Mouse (Mus musculus) neural tube, embryonic 11.5 days (tissue): ENCODE measurements around the gene Crp. TPM values are rescaled to one million over a fixed set of nuclear protein-coding genes. Genes with fewer than 3 reads are reported as not detected.

Source experiments
- ATAC-seq: fragments of 200-750 bp; cut with Nextera tagmentation; 2 replicates; pipeline ENCODE4 v1.8.0; 2017; ENCODE audit warnings: moderate number of reproducible peaks, mild to moderate bottlenecking, moderate TSS enrichment, moderate library complexity; ENCODE audit not compliant: insufficient read depth, low FRiP score, low TSS enrichment
- DNase-seq: peaks from one replicate; pipeline ENCODE4 v3.0.0-alpha.2; 2015; ENCODE audit warnings: low spot score
- H3K27ac ChIP-seq: fragments of 300-500 bp; sonication (generic); 2 replicates; pipeline ENCODE4 v1.5.1; 2014; ENCODE audit warnings: low read depth, mild to moderate bottlenecking, low read length
- H3K27me3 ChIP-seq: fragments of 300-500 bp; sonication (generic); 2 replicates; pipeline ENCODE4 v1.6.1; 2014; ENCODE audit warnings: mild to moderate bottlenecking, low read length, mixed read lengths; ENCODE audit not compliant: control insufficient read depth, insufficient read depth
- H3K36me3 ChIP-seq: fragments of 300-500 bp; sonication (generic); 2 replicates; pipeline ENCODE4 v1.6.1; 2014; ENCODE audit warnings: mild to moderate bottlenecking, low read length, moderate library complexity, mixed read lengths; ENCODE audit not compliant: control insufficient read depth, insufficient read depth
- H3K4me1 ChIP-seq: fragments of 300-500 bp; sonication (generic); 2 replicates; pipeline ENCODE4 v1.6.1; 2014; ENCODE audit warnings: low read length, mixed read lengths; ENCODE audit not compliant: control insufficient read depth, insufficient read depth
- H3K4me2 ChIP-seq: fragments of 300-500 bp; sonication (generic); 2 replicates; pipeline ENCODE4 v1.6.1; 2014; ENCODE audit warnings: low read depth, mild to moderate bottlenecking, moderate library complexity
- H3K4me3 ChIP-seq: fragments of 300-500 bp; sonication (generic); 2 replicates; pipeline ENCODE4 v1.5.1; 2014; ENCODE audit warnings: low read depth, low read length
- H3K9ac ChIP-seq: fragments of 300-500 bp; sonication (generic); 2 replicates; pipeline ENCODE4 v1.6.1; 2014; ENCODE audit warnings: mild to moderate bottlenecking, low read length
- H3K9me3 ChIP-seq: fragments of 300-500 bp; sonication (generic); 2 replicates; pipeline ENCODE4 v1.6.1; 2016; ENCODE audit warnings: low read length; ENCODE audit not compliant: control insufficient read depth
- WGBS: fragments of 180-500 bp; shearing (Covaris S2); extraction: QIAGEN DNeasy Blood & Tissue Kit; methylation state at CpG from one replicate; pipeline ENCODE4 v1.1.7; 2014; 5-methylcytosine and 5-hydroxymethylcytosine counted together
- polyA plus RNA-seq: library from polyadenylated mRNA; unstranded; fragments of >200 nt; fragmentation: Nextera tagmentation; extraction: Ambion mirVana; gene quantifications from 2 replicates; pipeline ENCODE4 v1.2.1, GENCODE M21; 2014

The Crp gene
- polyA plus RNA-seq = 3.8 and 4.0 TPM in 2 replicates

DNA sequence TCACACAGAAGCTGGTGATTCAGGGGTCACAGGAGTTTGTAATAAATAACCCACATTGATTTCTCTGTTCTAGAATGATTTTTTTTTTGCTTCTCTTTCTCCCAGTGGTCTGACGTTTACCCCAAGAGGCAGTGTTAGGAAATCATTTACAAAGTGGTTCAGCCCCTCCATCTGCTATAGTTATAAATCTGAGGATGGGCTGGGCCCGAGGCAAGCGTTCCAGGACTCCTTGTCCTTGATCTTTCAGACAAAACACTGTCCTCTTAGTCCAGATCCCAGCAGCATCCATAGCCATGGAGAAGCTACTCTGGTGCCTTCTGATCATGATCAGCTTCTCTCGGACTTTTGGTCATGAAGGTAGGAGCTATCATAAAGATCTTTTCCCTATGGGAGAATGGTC lies at the start of gene Crp:
Crp (plus strand) TSS at position 212 of the 400 bp plus-strand sequence.
- DNase-seq (no peak), ATAC-seq (no peak)
- WGBS = 50% methylated on average over 4 of the region's 4 CpGs

DNA sequence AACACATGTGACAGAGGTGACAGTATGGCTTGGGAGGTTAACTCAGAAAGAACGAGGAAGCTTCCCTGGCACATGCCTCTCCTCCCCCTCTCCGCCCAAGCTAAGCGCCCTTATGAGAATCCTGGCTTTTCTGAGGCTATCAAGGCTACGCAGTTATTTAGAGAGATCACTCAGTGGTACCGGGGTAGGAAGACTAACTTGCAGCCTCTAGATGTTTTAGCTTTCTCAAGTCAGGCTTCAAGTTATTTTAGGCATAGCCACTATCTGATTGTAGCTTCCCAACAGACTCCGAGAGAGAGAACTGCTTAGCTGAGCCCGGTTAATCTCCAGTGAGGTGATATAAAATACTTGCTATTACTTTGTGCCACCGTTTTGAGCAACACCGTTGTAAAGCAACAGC lies 48.5 kb upstream of the Crp start:
- Histone ChIP-seq H3K4me1 (no peaks in the 10 kb centered on the region), H3K27ac (no peak overlapping the region), H3K27me3 (no peaks in the 10 kb centered on the region), H3K9me3 (no peaks in the 10 kb centered on the region), H3K4me2 (no peak overlapping the region), H3K36me3 (no peaks in the 10 kb centered on the region), H3K9ac (no peak overlapping the region), H3K4me3 (no peak overlapping the region)
- no peak for DNase-seq
- WGBS = 89% methylated on average over 9 of the region's 9 CpGs
- ATAC-seq = no peak

More for the DNA sequence above, at the start of gene Crp:
- no peak within 1 kb of the TSS for H3K4me2 ChIP-seq
- H3K4me3 ChIP-seq = no peak within 1 kb of the TSS
- no peak within 1 kb of the TSS for H3K27ac ChIP-seq
- no peaks in the 10 kb centered on the region for H3K9me3 ChIP-seq
- H3K9ac ChIP-seq = no peak within 1 kb of the TSS
- no peaks in the 10 kb centered on the region for H3K4me1 ChIP-seq
- no peaks in the 10 kb centered on the region for H3K27me3 ChIP-seq
- no peaks in the 10 kb centered on the region for H3K36me3 ChIP-seq

DNA sequence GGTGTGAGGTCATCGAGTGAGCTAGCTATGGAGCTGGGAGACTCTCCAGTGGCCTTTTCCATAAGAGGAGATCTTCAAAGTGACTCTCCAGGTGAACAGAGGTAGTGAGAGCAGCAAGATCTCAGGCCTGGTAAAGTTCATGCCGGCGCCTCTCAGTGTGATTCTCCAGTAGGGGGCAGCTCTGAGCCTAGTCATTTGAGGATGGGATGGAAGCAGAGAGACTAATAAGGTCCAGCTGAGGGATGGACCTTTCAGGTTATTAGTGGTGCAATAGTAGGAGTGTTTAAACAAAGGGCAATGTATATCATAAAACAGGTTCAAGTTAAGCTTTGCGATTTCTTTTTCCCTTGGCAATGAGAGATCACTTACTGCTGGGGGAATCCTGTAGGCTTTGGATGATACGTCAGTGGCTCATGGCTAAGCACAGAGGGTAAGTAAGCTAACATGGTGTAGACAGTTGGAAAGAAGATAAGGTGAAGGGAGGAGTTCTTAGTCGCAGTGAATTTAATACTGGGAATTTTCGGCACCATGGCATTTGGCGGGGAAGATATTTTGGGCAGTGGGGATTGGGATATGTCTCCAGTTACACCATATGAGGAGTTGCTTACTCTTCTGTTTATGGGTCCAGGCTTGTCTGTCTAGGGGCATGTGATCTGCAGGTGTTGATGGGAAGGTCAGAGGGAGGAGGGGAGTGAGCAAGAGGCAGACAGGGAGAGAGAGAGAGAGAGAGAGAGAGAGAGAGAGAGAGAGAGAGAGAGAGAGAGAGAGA lies 47.2 kb upstream of the Crp start:
- Histone ChIP-seq H3K27ac (no peak overlapping the region), H3K9me3 (no peaks in the 10 kb centered on the region), H3K36me3 (no peaks in the 10 kb centered on the region), H3K9ac (no peak overlapping the region), H3K4me2 (no peak overlapping the region), H3K4me3 (no peak overlapping the region), H3K27me3 (no peaks in the 10 kb centered on the region), H3K4me1 (no peaks in the 10 kb centered on the region)
- DNase-seq = no peak
- 0 out of 2 replicates have a peak, but pooled peaks have one; percentile 37 for ATAC-seq
- WGBS = 57% methylated on average over 8 of the region's 8 CpGs

DNA sequence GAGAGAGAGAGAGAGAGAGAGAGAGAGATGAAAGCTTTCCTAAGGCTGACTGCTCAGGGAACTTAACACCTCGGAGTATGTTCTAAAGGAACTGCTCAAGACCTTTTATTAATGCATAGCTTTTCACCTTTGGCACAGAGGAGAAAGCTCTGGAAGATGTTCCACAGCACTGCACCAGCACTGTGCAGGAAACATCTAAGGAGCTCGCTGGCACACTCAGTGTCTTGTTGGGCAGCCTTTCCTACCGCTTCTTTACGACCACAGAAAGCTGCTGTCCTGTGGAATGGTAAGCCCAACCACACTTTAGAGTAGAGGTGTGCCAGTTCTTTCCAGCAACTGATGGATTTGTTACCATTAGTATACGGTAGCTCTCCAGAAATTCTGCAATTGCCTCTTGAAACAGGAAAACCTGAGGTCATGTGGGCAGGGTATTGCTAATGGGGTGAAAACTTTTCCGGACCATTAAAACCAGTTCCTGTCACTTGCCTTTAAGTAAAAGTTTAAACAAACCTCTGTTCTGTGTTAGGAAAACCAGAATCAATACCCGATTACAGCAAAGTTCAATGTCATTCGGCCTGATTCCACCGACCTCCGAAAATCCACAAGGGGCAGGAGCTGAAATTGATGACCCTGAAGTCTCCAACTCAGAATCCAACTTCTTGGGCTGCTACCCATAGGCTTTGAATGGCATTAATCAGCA lies 46.4 kb upstream of the Crp start:
- H3K4me3 ChIP-seq = no peak overlapping the region
- DNase-seq = no peak
- no peak overlapping the region for H3K27ac ChIP-seq
- H3K4me1 ChIP-seq = no peaks in the 10 kb centered on the region
- WGBS = 74% methylated on average over 10 of the region's 10 CpGs
- H3K9me3 ChIP-seq = no peaks in the 10 kb centered on the region
- H3K9ac ChIP-seq = no peak overlapping the region
- no peaks in the 10 kb centered on the region for H3K36me3 ChIP-seq
- ATAC-seq = no peak
- no peak overlapping the region for H3K4me2 ChIP-seq
- H3K27me3 ChIP-seq = no peaks in the 10 kb centered on the region

DNA sequence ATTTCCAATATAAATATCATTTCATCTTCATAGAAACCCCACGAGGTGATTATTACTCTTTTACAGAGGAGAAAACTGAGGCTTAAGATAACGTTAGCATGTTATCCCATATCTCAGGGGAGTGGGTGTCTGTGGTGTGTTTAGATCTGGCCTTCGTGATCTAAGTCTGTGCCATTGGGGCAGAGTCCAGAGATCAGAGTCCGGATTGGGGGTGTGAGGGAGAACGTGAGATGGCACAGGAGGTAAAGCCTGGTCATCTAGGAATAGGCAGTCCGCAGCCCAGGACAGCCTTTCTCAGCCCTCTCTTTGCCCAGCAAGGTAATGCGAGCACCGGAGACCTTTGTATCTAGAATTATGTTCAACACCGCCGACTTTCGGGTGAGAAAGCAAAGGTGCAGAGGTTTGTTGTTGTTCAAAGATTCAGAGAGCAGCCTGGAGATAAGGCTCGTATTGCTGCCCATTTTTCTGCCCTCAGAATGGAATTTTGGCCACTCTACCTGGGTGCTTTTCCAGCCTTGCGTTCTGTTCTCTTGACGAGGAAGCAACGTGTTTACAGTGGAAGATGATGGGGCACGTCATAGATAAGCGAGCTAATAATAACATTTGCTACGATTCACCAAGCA lies 45.7 kb upstream of the Crp start:
- DNase-seq = no peak
- H3K4me2 ChIP-seq = no peak overlapping the region
- 88% methylated on average over 18 of the region's 18 CpGs for WGBS
- H3K4me3 ChIP-seq = no peak overlapping the region
- no peaks in the 10 kb centered on the region for H3K27me3 ChIP-seq
- no peaks in the 10 kb centered on the region for H3K36me3 ChIP-seq
- no peaks in the 10 kb centered on the region for H3K4me1 ChIP-seq
- no peak for ATAC-seq
- H3K9me3 ChIP-seq = no peaks in the 10 kb centered on the region
- H3K9ac ChIP-seq = no peak overlapping the region
- no peak overlapping the region for H3K27ac ChIP-seq

DNA sequence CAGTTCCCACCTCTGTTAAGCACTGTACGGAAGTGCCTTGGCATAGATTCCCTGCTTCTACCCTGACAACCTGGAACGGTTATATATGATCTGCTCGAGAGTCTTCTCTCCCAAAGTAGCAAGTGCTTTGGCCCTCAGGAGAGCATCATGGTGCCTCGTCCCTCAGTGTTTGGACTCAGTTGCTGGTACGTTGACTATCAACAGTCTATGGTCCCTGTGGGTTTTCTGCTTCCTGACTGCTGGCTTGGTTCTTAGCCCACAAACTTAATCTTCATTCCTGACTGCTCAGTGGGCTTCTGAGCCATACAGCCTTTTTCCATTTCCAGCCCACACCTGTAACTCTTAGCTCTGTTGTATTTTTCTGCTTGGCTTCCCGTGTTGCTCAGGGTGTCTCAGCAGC lies 44.0 kb upstream of the Crp start:
- ATAC-seq (no peak), DNase-seq (no peak)
- Histone ChIP-seq H3K4me3 (no peak overlapping the region), H3K36me3 (no peaks in the 10 kb centered on the region), H3K4me1 (no peaks in the 10 kb centered on the region), H3K27me3 (no peaks in the 10 kb centered on the region), H3K9me3 (no peaks in the 10 kb centered on the region), H3K4me2 (no peak overlapping the region), H3K27ac (no peak overlapping the region), H3K9ac (no peak overlapping the region)
- 81% methylated on average over 6 of the region's 6 CpGs for WGBS

DNA sequence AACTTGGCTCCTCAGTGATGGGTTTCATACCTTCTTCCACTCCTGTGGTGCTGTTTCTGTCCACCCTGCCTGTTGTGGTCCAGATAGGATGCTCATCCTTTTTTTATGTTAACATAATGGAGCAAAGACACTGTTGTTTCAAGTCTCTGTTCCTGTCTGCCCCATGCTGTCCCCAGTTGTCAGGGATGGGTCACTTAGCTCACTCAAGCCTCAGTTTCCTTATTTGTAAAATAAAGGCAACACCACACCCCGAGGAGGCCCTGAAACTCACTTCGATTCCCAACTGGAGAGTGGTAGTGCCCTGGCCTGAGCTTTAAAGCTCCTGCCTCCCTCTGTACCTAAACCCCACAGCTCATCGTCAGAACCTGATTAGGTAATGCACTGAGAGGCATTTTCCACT lies 40.6 kb upstream of the Crp start:
- no peak overlapping the region for H3K4me2 ChIP-seq
- ATAC-seq = no peak
- H3K4me1 ChIP-seq = no peaks in the 10 kb centered on the region
- no peak overlapping the region for H3K9ac ChIP-seq
- H3K27me3 ChIP-seq = no peaks in the 10 kb centered on the region
- H3K27ac ChIP-seq = no peak overlapping the region
- H3K36me3 ChIP-seq = no peaks in the 10 kb centered on the region
- DNase-seq = no peak
- no peak overlapping the region for H3K4me3 ChIP-seq
- 58% methylated on average over 3 of the region's 3 CpGs for WGBS
- H3K9me3 ChIP-seq = no peaks in the 10 kb centered on the region

DNA sequence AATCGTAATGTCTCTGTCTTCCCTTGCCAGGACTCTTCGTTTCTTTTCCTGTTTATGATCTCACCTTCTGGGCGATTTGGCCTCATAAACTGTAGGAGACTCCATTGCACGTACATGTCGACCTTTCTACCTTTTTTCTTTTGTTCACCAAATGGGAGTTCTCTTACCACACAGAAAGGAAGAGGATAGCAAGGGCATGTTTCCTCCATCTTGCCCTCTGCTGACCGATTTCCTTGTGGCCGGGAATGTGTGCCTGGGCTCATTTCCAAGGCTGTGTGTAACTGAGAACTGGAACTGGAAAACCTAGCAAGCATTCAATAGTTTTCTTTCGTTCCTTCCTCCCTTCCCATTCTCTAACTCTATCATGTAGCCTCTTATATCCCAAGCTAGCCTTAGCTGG lies 38.2 kb upstream of the Crp start:
- Histone ChIP-seq H3K9ac (no peak overlapping the region), H3K36me3 (no peaks in the 10 kb centered on the region), H3K27me3 (no peaks in the 10 kb centered on the region), H3K27ac (no peak overlapping the region), H3K4me2 (no peak overlapping the region), H3K4me3 (no peak overlapping the region), H3K4me1 (no peaks in the 10 kb centered on the region), H3K9me3 (no peaks in the 10 kb centered on the region)
- ATAC-seq = no peak
- 87% methylated on average over 8 of the region's 8 CpGs for WGBS
- DNase-seq = no peak
